Mouse (Mus musculus) adrenal gland, postnatal 36 days (tissue): ENCODE results near the gene Nck2. TPM values are rescaled to one million over a fixed set of nuclear protein-coding genes. Genes with fewer than 3 reads are reported as not detected.

Source experiments
- DNase-seq, 2 experiments: peaks; one replicate each; pipeline ENCODE4 v3.0.0; 2021; ENCODE audit warnings: mixed read lengths in 1 of 2
- long read RNA-seq, 2 experiments: library from polyadenylated mRNA; stranded (forward); transcript quantifications; one replicate each; pipeline ENCODE4 v2.0.0; 2021; ENCODE audit warnings: borderline sequencing depth in 2 of 2
- total RNA-seq, 2 experiments: library from RNA; stranded (reverse); gene quantifications; 2 replicates each; pipeline ENCODE4 v1.2.3; 2021

Gene Nck2
- 10 to 100 TPM; 29.7 to 32.9 TPM for total RNA-seq
- long read RNA-seq, experiment 1, transcript Nck2-201 (5 exons, 2,772 nt): major isoform, 62 of 74 reads
- long read RNA-seq, experiment 1, partial matches to known transcripts: 3 of 74 reads
- long read RNA-seq, experiment 1, other reads (novel, unspliced or antisense): 9 of 74 reads
- long read RNA-seq, experiment 2, transcript Nck2-201 (5 exons, 2,772 nt): major isoform, 21 of 23 reads
- long read RNA-seq, experiment 2, partial matches to known transcripts: 1 of 23 reads
- long read RNA-seq, experiment 2, other reads (novel, unspliced or antisense): 1 of 23 reads

DNA sequence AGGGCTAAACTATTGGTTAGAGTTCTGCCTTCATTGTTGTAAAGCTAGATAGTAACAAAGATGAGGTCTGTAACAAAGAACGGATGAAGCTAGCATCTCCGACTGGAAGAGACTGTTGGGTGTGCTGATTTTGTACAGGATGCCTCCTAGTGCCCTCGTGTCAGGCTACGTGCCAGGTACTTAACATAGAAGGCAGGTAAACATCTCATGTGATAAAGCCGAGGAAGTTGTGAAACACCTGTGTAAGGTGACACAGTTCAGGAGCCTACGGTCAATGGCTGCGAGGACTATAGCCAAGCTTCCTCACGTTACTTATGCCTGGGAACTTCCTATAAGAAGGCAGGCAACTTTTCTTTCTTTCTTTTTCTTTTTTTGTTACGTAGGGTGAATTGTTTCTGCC lies at the start of gene Nck2:
Nck2 (plus strand) TSS at position 49 of the 400 bp plus-strand sequence.
- no peak for DNase-seq

DNA sequence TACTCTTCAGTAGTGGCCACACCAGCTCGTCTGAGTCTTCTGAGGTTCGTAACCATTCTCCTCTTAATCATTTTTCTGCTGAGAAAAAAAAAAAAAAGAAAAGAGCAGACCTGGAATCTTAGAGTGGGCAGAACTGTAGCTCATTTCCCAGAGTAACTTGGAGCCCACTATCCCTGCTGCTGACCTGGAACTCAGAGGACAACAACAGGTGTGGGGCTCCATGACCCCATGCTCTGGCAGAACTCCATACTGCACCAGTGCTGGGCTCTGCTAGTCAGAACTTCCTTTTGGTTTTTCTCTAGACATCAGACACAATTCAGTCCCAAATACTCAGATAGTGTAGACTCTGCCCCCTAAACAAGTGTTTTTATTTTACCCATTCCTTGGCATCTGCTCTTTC lies 49.3 kb upstream of the Nck2 start:
- DNase-seq: no peak

GRCm38 (mm10) chr1:43395799-43396198 lies 48.6 kb upstream of the Nck2 start:
- DNase-seq: no peak

- DNase-seq: no peak
Measured at GRCm38 (mm10) chr1:43396522-43396921, 47.9 kb upstream of the Nck2 start.

DNA sequence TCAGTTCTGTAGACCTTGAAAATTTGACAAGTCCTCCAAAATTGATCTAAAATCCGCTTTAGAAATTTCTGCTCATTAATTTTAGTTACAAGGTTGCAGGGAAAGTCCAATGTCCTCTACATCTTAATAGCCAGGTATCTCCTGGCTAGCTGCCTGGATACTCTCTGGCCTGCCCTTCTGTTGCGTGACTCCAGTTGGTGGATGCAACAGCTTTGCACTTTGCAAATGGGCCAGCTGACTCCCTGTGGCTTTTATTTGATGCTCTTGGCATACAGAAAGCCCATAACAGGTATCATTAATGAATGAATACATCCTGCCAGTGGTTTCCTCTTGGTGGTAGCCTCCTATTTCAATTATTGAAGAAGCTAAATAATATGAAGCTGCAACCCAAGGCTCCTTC lies 47.3 kb upstream of the Nck2 start:
- DNase-seq: no peak

DNA sequence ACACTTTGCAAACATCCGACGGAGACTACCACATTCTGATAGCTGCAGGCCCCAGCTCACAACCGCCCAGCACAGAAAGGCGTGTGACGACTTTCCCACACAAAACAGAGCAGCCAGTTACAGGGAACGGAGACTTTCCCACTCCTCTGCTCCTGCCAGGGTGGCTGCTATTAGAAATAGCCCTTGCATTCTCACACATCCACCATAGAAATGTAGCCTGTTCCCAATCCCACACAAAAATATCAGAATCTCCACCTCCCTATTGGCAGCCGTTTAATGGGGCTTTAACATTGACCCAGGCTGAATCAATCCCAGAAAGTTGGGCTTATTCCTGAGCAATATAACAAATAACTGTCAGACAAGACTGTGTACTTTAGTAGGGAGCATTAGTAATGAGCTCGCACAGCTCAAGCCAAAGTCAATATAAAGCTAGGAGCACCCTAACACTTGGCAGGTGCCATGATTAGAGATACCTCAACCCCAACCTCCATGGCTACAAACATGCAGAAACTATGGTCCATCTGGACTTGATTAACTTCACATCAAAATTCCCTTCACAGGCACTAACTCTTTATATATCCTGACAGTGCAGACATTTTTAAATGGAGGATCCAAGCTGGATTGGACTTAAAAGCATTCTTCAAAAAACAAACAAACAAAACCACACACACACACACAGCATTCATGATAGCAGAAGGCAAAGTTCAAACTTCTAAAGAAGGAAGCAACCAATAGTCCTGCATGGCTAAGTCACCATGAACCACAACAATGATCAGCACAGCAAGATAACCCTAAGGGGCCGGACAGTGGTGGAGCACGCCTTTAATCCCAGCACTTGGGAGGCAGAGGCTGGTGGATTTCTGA lies 45.4 kb upstream of the Nck2 start:
- no peak for DNase-seq

DNA sequence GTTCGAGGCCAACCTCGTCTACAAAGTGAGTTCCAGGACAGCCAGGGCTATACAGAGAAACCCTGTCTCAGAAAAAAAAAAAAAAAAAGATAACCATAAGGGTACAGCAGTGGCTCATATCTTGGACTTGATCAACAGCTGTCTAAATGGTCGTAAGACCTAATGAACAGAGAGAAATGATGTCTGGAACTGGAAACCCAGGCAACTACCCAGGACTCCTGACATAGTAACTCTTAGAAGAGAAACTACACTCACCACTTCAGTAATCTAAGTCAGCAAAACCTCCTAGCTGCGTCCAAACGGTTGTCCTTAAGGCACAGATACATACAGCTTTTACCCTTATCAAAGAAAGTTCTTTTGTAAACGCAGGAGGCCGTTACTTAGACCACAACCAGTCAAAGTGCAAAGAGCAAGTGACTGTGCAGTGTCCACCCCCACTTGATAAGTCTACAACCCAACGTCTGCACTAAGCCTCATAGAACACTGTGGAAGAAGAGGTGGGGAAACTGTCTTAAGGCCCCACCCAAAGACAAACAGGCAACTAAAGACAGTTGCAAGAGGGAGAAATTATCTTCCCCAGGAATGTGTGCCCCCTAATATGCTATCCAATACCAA lies 44.7 kb upstream of the Nck2 start:
- DNase-seq: no peak

DNA sequence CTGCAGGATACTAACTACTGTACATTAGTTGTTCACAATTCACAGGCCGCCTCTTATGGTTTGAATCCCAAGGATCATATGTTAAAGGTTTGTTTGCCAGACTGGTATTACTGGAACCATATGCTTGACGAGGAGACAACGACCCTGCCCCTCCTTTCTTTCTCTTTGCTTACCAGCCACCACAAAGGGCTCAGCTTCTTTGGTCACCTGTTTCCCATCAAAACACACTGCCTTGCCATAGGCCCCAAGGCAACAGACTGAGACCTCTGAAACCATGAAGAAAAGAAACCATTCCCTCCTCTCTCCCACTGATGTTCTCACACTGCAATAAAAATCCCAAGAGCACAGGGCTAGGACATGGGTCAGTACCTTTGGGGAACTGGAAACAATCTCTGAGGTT lies 43.7 kb upstream of the Nck2 start:
- no peak for DNase-seq

GRCm38 (mm10) chr1:43403341-43403740 lies 41.0 kb upstream of the Nck2 start:
- no peak for DNase-seq

DNA sequence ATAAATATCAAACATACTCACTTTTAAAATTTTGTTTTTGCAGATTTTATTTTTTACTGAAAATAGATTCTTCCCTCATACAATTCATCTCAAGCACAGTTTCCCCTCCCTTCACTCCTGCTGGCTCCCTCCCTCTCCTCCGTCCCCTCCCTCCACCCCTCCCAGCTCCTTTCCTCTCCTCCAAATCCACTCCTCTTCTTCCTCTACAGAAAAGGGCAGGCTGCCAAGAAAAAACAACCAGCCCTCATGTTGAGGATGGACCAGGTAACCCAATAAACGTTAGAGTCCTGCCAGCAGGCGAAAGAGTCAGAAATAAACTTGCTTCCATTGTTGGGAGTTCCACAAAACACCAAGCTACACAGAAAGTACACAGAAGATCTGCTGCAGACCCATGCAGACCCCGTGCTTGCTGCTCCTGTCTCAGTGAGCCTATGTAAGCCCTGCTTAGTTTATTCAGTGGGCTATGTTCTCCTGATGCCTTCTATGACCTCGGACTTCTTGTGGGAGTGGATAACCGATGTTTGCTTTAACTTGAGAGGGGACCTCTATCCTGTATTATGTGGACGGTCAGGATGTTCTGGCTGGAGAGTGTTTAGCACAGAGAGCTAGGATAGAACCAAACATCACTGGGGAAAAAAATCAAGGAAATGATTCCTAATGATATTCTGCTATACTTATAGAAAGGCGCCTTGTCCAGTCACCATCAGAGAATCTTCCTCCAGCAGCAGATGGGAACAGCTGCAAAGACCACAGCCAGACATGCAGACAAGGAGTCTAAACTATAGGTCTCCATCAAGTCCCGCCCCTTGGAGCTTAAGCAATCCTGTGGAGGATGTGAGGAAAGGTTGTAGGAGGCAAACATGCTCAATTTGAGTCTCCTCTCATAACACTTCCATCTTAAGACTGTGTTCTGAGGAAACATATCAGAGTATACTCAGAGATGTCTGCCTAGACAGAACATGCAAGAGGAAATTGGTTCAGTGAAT lies 39.4 kb upstream of the Nck2 start:
- no peak for DNase-seq

DNA sequence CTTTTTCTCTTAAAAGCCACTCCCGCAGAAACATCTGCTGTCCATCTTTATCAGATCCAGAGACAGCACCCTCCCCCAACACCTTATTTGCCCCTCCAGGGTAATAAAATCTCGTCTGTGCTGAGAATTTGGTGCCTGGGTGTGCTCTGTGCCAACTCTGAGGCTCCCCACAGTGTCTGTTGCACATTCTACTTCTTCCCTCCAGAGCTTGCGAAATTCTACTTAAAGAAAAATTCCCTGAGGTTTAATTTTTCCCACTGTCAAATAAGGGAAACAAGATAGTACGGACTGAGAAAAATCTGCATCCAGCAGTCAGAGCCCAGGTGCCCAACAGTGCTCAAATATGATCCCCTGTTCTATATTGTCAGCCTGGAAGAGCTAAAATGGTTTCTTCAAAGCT lies 35.4 kb upstream of the Nck2 start:
- no peak for DNase-seq

GRCm38 (mm10) chr1:43412825-43413224 lies 31.6 kb upstream of the Nck2 start:
- no peak for DNase-seq

GRCm38 (mm10) chr1:43413298-43413697 lies 31.1 kb upstream of the Nck2 start:
- no peak for DNase-seq

GRCm38 (mm10) chr1:43413749-43414148 lies 30.6 kb upstream of the Nck2 start:
- no peak for DNase-seq

GRCm38 (mm10) chr1:43414228-43414627 lies 30.2 kb upstream of the Nck2 start:
- no peak for DNase-seq

- no peak for DNase-seq
Measured at GRCm38 (mm10) chr1:43414971-43415370, 29.4 kb upstream of the Nck2 start.

- no peak for DNase-seq
Measured at GRCm38 (mm10) chr1:43422969-43423748, 21.2 kb upstream of the Nck2 start.

DNA sequence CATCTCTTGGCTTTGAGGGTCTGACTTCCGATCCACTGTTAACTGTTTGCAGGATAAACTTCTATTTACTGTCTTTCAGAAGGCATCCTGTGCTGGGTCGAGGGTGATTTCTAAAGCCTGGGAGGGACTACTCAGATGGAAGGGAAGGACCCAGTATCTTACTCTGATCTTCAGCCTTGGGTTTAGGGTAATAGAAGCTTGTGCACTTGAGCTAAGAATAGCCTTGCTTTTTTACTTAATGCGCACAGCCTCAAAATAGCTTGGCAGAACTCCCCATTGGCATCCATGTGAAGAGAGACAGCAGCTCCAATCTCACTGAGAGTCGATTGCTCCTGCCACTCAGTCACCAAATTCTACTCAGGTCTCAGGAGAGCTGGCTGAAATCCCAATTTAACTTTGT lies 17.9 kb upstream of the Nck2 start:
- DNase-seq: peak in 1 of 2 experiments; percentile 20

- no peak for DNase-seq
Measured at GRCm38 (mm10) chr1:43426993-43427535, 17.3 kb upstream of the Nck2 start.
